Mouse (Mus musculus): ENCODE data around the gene Cd55b. TPM values are rescaled to one million over a fixed set of nuclear protein-coding genes. Genes with fewer than 3 reads are reported as not detected.

Cd55b gene
- polyA plus RNA-seq, 1 experiment, result not detected

- TF ChIP-seq CTCF (IDR thresholded peaks at IDR 0.05; ENCODE audit: borderline replicate concordance, insufficient read depth, low read length) (no peak), POLR2A (IDR thresholded peaks at IDR 0.05; ENCODE audit: low read depth, low read length) (no peak)
- no peak overlapping the region for H3K4me3 ChIP-seq (ENCODE audit: insufficient read depth, low read length)
- H3K4me1 ChIP-seq (ENCODE audit: control insufficient read depth, insufficient read depth, low read length), result no peaks in the 10 kb centered on the region
- H3K27ac ChIP-seq (ENCODE audit: insufficient read depth, low read length), result no peak overlapping the region
Observed at GRCm38 (mm10) chr1:130377726-130378429, 44.9 kb downstream of the Cd55b start.

- Histone ChIP-seq H3K4me3 (ENCODE audit: insufficient read depth, low read length) (no peak overlapping the region), H3K27ac (ENCODE audit: insufficient read depth, low read length) (no peak overlapping the region), H3K4me1 (ENCODE audit: control insufficient read depth, insufficient read depth, low read length) (no peaks in the 10 kb centered on the region)
- no peak for TF ChIP-seq CTCF (IDR thresholded peaks at IDR 0.05; ENCODE audit: borderline replicate concordance, insufficient read depth, low read length)
- no peak for TF ChIP-seq POLR2A (IDR thresholded peaks at IDR 0.05; ENCODE audit: low read depth, low read length)
Observed at GRCm38 (mm10) chr1:130374173-130374785, 48.5 kb downstream of the Cd55b start.

DNA sequence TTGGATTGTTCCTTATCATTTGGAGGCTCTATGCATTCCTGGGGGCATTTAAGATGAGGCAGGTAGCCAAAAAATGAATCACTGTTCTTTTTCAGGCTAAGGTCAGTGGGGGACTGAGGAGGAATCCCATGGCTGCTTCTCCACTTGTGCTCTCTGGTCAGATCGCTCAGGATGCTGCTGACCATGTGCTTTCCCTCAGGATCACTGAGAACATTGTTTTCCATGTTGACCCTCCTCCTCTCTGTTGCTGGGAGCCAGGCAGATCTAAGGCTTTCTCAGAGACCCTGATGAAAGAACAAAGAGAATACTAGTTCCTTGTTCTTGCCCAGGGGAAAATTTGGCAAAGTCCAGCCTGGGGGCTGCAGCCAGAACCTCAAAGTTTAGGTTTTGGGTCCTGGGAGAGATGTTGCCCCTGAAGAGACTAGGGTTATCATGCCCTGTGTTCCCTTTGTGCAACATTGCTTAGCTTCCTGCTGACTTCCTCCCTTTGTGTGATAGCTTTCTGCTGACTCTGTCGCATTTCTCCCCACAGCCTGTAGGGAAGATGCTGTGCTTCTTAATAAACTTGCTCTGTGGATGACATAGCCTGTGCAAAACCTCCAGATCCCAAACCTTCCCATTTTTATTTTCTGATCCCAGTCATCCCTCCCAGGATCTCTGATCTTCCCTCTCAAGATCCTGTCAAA, 49.3 kb downstream of the Cd55b start:
- TF ChIP-seq CTCF (IDR thresholded peaks at IDR 0.05; ENCODE audit: borderline replicate concordance, insufficient read depth, low read length), result no peak
- no peak for TF ChIP-seq POLR2A (IDR thresholded peaks at IDR 0.05; ENCODE audit: low read depth, low read length)
- Histone ChIP-seq H3K27ac (ENCODE audit: insufficient read depth, low read length) (no peak overlapping the region), H3K4me1 (ENCODE audit: control insufficient read depth, insufficient read depth, low read length) (no peaks in the 10 kb centered on the region), H3K4me3 (ENCODE audit: insufficient read depth, low read length) (no peak overlapping the region)

DNA sequence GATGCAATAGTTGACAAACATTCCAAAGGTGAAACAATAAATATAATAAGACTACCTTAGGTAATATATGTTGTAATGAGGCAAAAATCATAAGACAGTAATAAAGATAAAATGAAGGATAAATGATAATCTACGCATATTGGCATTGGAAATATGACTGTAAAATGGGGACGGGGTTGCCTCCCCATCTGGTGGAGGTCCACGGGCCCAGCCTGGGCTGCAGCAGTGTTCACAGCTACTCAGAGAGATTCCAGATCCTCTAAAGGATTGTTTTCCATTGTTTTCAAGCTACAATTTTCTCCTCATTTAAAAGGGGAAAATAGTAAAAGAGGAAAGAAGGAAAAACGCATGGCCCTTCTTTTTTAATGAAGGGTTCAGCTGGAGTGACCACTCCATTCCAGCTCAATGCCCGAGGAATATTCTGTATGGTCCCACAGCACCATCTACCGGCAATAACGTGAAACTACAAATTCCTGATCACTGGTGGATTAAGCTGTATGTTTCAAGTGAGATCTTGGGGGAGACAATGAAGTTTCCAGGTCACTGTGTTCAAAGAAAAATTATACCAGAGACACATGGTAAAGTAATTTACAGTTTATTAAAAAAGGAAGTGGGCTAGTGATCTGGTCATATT, 50.8 kb downstream of the Cd55b start:
- no peak overlapping the region for H3K4me3 ChIP-seq (ENCODE audit: insufficient read depth, low read length)
- H3K4me1 ChIP-seq (ENCODE audit: control insufficient read depth, insufficient read depth, low read length), result no peaks in the 10 kb centered on the region
- H3K27ac ChIP-seq (ENCODE audit: insufficient read depth, low read length), result no peak overlapping the region
- 0 out of 2 replicates have a peak, but pooled peaks have one; percentile 11 for TF ChIP-seq CTCF (IDR thresholded peaks at IDR 0.05; ENCODE audit: borderline replicate concordance, insufficient read depth, low read length)
- no peak for TF ChIP-seq POLR2A (IDR thresholded peaks at IDR 0.05; ENCODE audit: low read depth, low read length)

GRCm38 (mm10) chr1:130371291-130371690, 51.5 kb downstream of the Cd55b start:
- H3K27ac ChIP-seq (ENCODE audit: insufficient read depth, low read length), result no peak overlapping the region
- no peaks in the 10 kb centered on the region for H3K4me1 ChIP-seq (ENCODE audit: control insufficient read depth, insufficient read depth, low read length)
- H3K4me3 ChIP-seq (ENCODE audit: insufficient read depth, low read length), result no peak overlapping the region
- TF ChIP-seq CTCF (IDR thresholded peaks at IDR 0.05; ENCODE audit: borderline replicate concordance, insufficient read depth, low read length) (no peak), POLR2A (IDR thresholded peaks at IDR 0.05; ENCODE audit: low read depth, low read length) (no peak)

DNA sequence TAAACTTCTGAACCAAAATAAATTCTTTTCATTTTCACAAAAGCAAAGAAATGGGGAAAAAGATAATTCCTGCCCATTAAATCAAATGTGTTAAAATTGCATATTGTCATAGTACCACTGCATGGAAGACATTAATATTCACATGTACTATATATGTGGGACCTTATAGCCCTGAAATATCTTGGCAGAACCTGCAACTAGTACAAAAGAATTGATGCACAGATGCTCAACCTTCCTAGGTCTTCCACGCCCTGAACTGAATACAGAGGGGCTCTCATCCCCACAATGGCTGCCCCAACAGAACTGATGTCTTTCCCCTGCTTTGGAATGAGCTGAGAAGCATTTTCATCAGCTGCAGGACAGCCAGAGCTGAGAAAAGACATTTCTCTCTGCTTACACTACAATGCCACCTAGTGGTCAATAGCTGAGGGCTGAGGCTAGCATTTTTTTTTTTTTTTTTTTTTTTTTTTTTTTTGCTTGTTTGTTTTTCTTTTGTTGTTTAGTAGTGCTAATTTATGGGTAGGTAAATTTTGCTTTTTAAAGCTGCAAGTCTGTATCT, 72.7 kb downstream of the Cd55b start:
- Histone ChIP-seq H3K4me3 (ENCODE audit: insufficient read depth, low read length) (no peak overlapping the region), H3K27ac (ENCODE audit: insufficient read depth, low read length) (no peak overlapping the region), H3K4me1 (ENCODE audit: control insufficient read depth, insufficient read depth, low read length) (no peaks in the 10 kb centered on the region)
- TF ChIP-seq POLR2A (IDR thresholded peaks at IDR 0.05; ENCODE audit: low read depth, low read length) (no peak), CTCF (IDR thresholded peaks at IDR 0.05; ENCODE audit: borderline replicate concordance, insufficient read depth, low read length) (no peak)

DNA sequence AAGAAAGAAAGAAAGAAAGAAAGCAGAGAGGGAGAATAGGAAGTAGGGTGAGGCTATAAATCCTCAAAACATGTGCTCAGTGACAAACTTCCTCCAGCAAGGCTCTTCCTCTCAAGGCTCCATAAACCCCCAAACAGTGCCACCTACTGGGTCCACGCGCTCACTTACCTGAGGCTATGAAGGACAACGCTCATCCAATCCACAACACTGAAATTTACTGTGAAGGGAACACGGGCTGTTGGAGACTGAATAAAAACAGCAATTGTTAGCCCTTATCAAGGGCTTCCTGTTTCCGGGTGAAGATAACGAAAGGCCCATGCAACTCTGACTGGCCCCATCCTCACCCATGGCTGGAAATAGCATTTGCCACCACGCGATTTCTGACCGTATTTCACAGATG, 80.4 kb downstream of the Cd55b start:
- no peak overlapping the region for H3K4me3 ChIP-seq (ENCODE audit: insufficient read depth, low read length)
- no peak overlapping the region for H3K27ac ChIP-seq (ENCODE audit: insufficient read depth, low read length)
- no peaks in the 10 kb centered on the region for H3K4me1 ChIP-seq (ENCODE audit: control insufficient read depth, insufficient read depth, low read length)
- TF ChIP-seq POLR2A (IDR thresholded peaks at IDR 0.05; ENCODE audit: low read depth, low read length), result no peak
- TF ChIP-seq CTCF (IDR thresholded peaks at IDR 0.05; ENCODE audit: borderline replicate concordance, insufficient read depth, low read length), result no peak

Other genes starting within 250 kb of the Cd55b start
- 22.1 and 22.2 TPM in 2 replicates for gene Cd55, start 39.7 kb upstream of the Cd55b start, polyA plus RNA-seq (2011; ENCODE audit: insufficient read length, low read depth, missing spikeins)
- gene Zp3r, start 206.6 kb upstream of the Cd55b start, polyA plus RNA-seq (2011; ENCODE audit: insufficient read length, low read depth, missing spikeins), result not detected in 2 replicates
- 0.73 TPM in 1 of 2 replicates, not detected in the other for gene C4bp, start 238.6 kb upstream of the Cd55b start, polyA plus RNA-seq (2011; ENCODE audit: insufficient read length, low read depth, missing spikeins)